Mouse (Mus musculus) small intestine, adult 2 months (tissue): ENCODE results near the gene Olfr196.

Source experiments
- CTCF ChIP-seq: fragments of 200-500 bp; IDR thresholded peaks from 2 replicates; pipeline ENCODE4 v1.5.1; 2012; ENCODE audit warnings: low read depth, mild to moderate bottlenecking, control low read depth, inconsistent platforms, low read length, moderate library complexity, mixed read lengths; ENCODE audit not compliant: insufficient replicate concordance, insufficient read length; ENCODE audit errors: extremely low read depth
- POLR2A ChIP-seq: fragments of 200-500 bp; IDR thresholded peaks from 2 replicates; pipeline ENCODE4 v1.6.1; 2012; ENCODE audit warnings: low read depth, mild to moderate bottlenecking, control low read depth, inconsistent platforms, low read length, moderate library complexity

- TF ChIP-seq POLR2A (no peak), CTCF (no peak)
These were observed 29.1 kb downstream of the Olfr196 start for GRCm38 (mm10) chr16:59141105-59141504.
